Comparison of ENCODE assay signal across 11 mouse cellular contexts in genomic region chr13:25695017-25695604, GRCm38 (mm10).
DNase-seq lines count a peak whose midpoint lies in the region; ATAC-seq lines count a peak whose summit lies in the region.
"Had no signal": no experiment of that assay in that cellular context is flagged by ENCODE, and none has a peak within 500 bp of the region (broad histone marks: within the 10 kb centered on the region; RNA-seq: fewer than 3 reads in every experiment).

No protein-coding gene starts in this region.

- H3K4me2 ChIP-seq in forebrain, embryonic 15.5 days (replicated peaks): no peak overlapping the region
- no peak overlapping the region for H3K4me2 ChIP-seq in forebrain, embryonic 11.5 days (ENCODE audit: low read depth, low read length, severe bottlenecking)
- no peak overlapping the region for H3K4me2 ChIP-seq in midbrain, embryonic 14.5 days (ENCODE audit: low read length)
- no peak overlapping the region for H3K4me2 ChIP-seq in midbrain, embryonic 16.5 days (ENCODE audit: low read length)
- no peak overlapping the region for H3K4me2 ChIP-seq in hindbrain, embryonic 13.5 days
- H3K4me2 ChIP-seq: midbrain, embryonic 12.5 days had no signal

- no peaks in the 10 kb centered on the region for H3K27me3 ChIP-seq in forebrain, embryonic 15.5 days
- H3K27me3 ChIP-seq in forebrain, embryonic 11.5 days (ENCODE audit: control insufficient read depth, insufficient read depth, low read length): no peaks in the 10 kb centered on the region
- H3K27me3 ChIP-seq in midbrain, embryonic 14.5 days (ENCODE audit: control insufficient read depth, insufficient read depth, low read length): no peaks in the 10 kb centered on the region
- H3K27me3 ChIP-seq in midbrain, embryonic 16.5 days (ENCODE audit: control insufficient read depth, insufficient read depth, low read depth, low read length): no peaks in the 10 kb centered on the region
- H3K27me3 ChIP-seq in heart, embryonic 10.5 days (ENCODE audit: insufficient read depth, poor library complexity, severe bottlenecking): no peaks in the 10 kb centered on the region
- no peaks in the 10 kb centered on the region for H3K27me3 ChIP-seq in hindbrain, embryonic 13.5 days
- H3K27me3 ChIP-seq: midbrain, embryonic 12.5 days had no signal

- WGBS in forebrain, embryonic 15.5 days: 72% methylated on average over 14 of the region's 14 CpGs
- whole genome bisulfite sequencing in forebrain, embryonic 11.5 days: 93% methylated on average over 14 of the region's 14 CpGs
- 87% methylated on average over 14 of the region's 14 CpGs for WGBS in midbrain, embryonic 14.5 days
- WGBS in midbrain, embryonic 16.5 days: 87% methylated on average over 14 of the region's 14 CpGs
- WGBS in heart, embryonic 10.5 days: 87% methylated on average over 14 of the region's 14 CpGs
- whole genome bisulfite sequencing in hindbrain, embryonic 13.5 days: 83% methylated on average over 14 of the region's 14 CpGs

- no peak overlapping the region for H3K4me3 ChIP-seq in forebrain, embryonic 15.5 days
- H3K4me3 ChIP-seq in forebrain, embryonic 11.5 days (ENCODE audit: low read depth, low read length): no peak overlapping the region
- no peak overlapping the region for H3K4me3 ChIP-seq in midbrain, embryonic 14.5 days (replicated peaks; ENCODE audit: low read depth, low read length)
- no peak overlapping the region for H3K4me3 ChIP-seq in midbrain, embryonic 16.5 days (ENCODE audit: low read depth, low read length)
- no peak overlapping the region for H3K4me3 ChIP-seq in heart, embryonic 10.5 days
- H3K4me3 ChIP-seq in hindbrain, embryonic 13.5 days: no peak overlapping the region
- H3K4me3 ChIP-seq: heart, adult 2 months; midbrain, embryonic 12.5 days had no signal

- no peak overlapping the region for H3K9ac ChIP-seq in forebrain, embryonic 15.5 days (replicated peaks)
- no peak overlapping the region for H3K9ac ChIP-seq in forebrain, embryonic 11.5 days (ENCODE audit: low read length)
- H3K9ac ChIP-seq in midbrain, embryonic 14.5 days (replicated peaks; ENCODE audit: low read length): no peak overlapping the region
- H3K9ac ChIP-seq in midbrain, embryonic 16.5 days (ENCODE audit: low read depth, low read length): no peak overlapping the region
- H3K9ac ChIP-seq in hindbrain, embryonic 13.5 days: no peak overlapping the region
- H3K9ac ChIP-seq: midbrain, embryonic 12.5 days had no signal

- no peaks in the 10 kb centered on the region for H3K4me1 ChIP-seq in forebrain, embryonic 15.5 days
- H3K4me1 ChIP-seq in forebrain, embryonic 11.5 days (replicated peaks; ENCODE audit: control insufficient read depth, insufficient read depth, low read length): no peaks in the 10 kb centered on the region
- no peaks in the 10 kb centered on the region for H3K4me1 ChIP-seq in midbrain, embryonic 14.5 days (ENCODE audit: control insufficient read depth, insufficient read depth, low read length)
- H3K4me1 ChIP-seq in midbrain, embryonic 16.5 days (ENCODE audit: control insufficient read depth, insufficient read depth, low read length): no peaks in the 10 kb centered on the region
- H3K4me1 ChIP-seq in heart, embryonic 10.5 days: no peaks in the 10 kb centered on the region
- no peaks in the 10 kb centered on the region; the same call in 1 of the 2 replicates for H3K4me1 ChIP-seq in hindbrain, embryonic 13.5 days (replicated peaks)
- H3K4me1 ChIP-seq: midbrain, embryonic 12.5 days had no signal

- no peaks in the 10 kb centered on the region for H3K9me3 ChIP-seq in forebrain, embryonic 15.5 days
- no peaks in the 10 kb centered on the region for H3K9me3 ChIP-seq in forebrain, embryonic 11.5 days (ENCODE audit: control insufficient read depth, low read length)
- H3K9me3 ChIP-seq in midbrain, embryonic 14.5 days (ENCODE audit: control insufficient read depth, low read length): no peaks in the 10 kb centered on the region
- no peaks in the 10 kb centered on the region for H3K9me3 ChIP-seq in midbrain, embryonic 16.5 days (replicated peaks; ENCODE audit: control insufficient read depth, low read length, poor library complexity, severe bottlenecking)
- H3K9me3 ChIP-seq in heart, embryonic 10.5 days: no peaks in the 10 kb centered on the region
- no peaks in the 10 kb centered on the region for H3K9me3 ChIP-seq in hindbrain, embryonic 13.5 days
- H3K9me3 ChIP-seq: midbrain, embryonic 12.5 days had no signal

- peak overlapping the region; percentile 46; the same call in 1 of the 2 replicates for H3K27ac ChIP-seq in forebrain, embryonic 15.5 days (replicated peaks)
- H3K27ac ChIP-seq in forebrain, embryonic 11.5 days (ENCODE audit: low read depth, low read length): no peak overlapping the region
- no peak overlapping the region for H3K27ac ChIP-seq in midbrain, embryonic 14.5 days (replicated peaks; ENCODE audit: low read depth, low read length)
- no peak overlapping the region for H3K27ac ChIP-seq in midbrain, embryonic 16.5 days (ENCODE audit: low read length)
- no peak overlapping the region for H3K27ac ChIP-seq in heart, embryonic 10.5 days
- H3K27ac ChIP-seq in hindbrain, embryonic 13.5 days: no peak overlapping the region
- H3K27ac ChIP-seq: heart, adult 2 months; midbrain, embryonic 12.5 days had no signal

- H3K36me3 ChIP-seq in forebrain, embryonic 15.5 days: no peaks in the 10 kb centered on the region
- H3K36me3 ChIP-seq in forebrain, embryonic 11.5 days (ENCODE audit: control insufficient read depth, insufficient read depth, low read length): no peaks in the 10 kb centered on the region
- H3K36me3 ChIP-seq in midbrain, embryonic 14.5 days (ENCODE audit: control insufficient read depth, insufficient read depth, low read length): no peaks in the 10 kb centered on the region
- H3K36me3 ChIP-seq in midbrain, embryonic 16.5 days (ENCODE audit: control insufficient read depth, insufficient read depth, low read length): no peaks in the 10 kb centered on the region
- H3K36me3 ChIP-seq in heart, embryonic 10.5 days: no peaks in the 10 kb centered on the region
- H3K36me3 ChIP-seq in hindbrain, embryonic 13.5 days: no peaks in the 10 kb centered on the region
- H3K36me3 ChIP-seq: midbrain, embryonic 12.5 days had no signal

- peak; percentile 70; the same call in 1 of the 2 replicates for ATAC-seq in forebrain, embryonic 15.5 days (replicated peaks)
- ATAC-seq in forebrain, embryonic 11.5 days (replicated peaks; ENCODE audit: low FRiP score): no peak
- ATAC-seq in midbrain, embryonic 14.5 days (ENCODE audit: low FRiP score, low TSS enrichment): no peak
- no peak for ATAC-seq in midbrain, embryonic 16.5 days
- no peak for ATAC-seq in hindbrain, embryonic 13.5 days (ENCODE audit: low FRiP score)

- DNase-seq in forebrain, embryonic 11.5 days (ENCODE audit: low spot score): no peak
- DNase-seq in midbrain, embryonic 14.5 days: peak; percentile 1
- peak; percentile 31 to 49 for DNase-seq in left cerebral cortex, adult 9 months (ENCODE audit: low spot score in 2 of 2)
- DNase-seq in heart, embryonic 10.5 days (ENCODE audit: low spot score): no peak
- DNase-seq in urinary bladder, postnatal 25 days (ENCODE audit: low spot score): no peak
- DNase-seq: heart, adult 2 months; liver had no signal

Comparison
In these comparisons a context has a peak if more than half of its experiments do, and no peak if none do; other contexts are left out.
1. DNase-seq: peak in midbrain, embryonic 14.5 days (single experiment) and left cerebral cortex, adult 9 months (2 of 2); none in forebrain, embryonic 11.5 days (single experiment), heart, embryonic 10.5 days (single experiment) and urinary bladder, postnatal 25 days (single experiment).